25 mouse cellular contexts compared by ENCODE assay signal in genomic region chr11:119758214-119758613, GRCm38 (mm10).
"Had no signal": no experiment of that assay in that cellular context is flagged by ENCODE, and none has a peak within 500 bp of the region (broad histone marks: within the 10 kb centered on the region; RNA-seq: fewer than 3 reads in every experiment).

No protein-coding gene starts in this region.

- DNase-seq: gastrocnemius, adult 2 months; gastrocnemius, postnatal 10 days; gastrocnemius, postnatal 25 days; heart, adult 18-20 months; heart, postnatal 10 days; heart, postnatal 4 days; kidney, adult 11 months; kidney, adult 2 months; kidney, adult 9 months; kidney, postnatal 14 days; kidney, postnatal 36 days; left cerebral cortex, postnatal 4 days had no signal

- H3K27me3 ChIP-seq: heart, embryonic 12.5 days; hindbrain, embryonic 12.5 days; kidney, embryonic 15.5 days; limb, embryonic 13.5 days; limb, embryonic 15.5 days; liver, embryonic 12.5 days had no signal

- H3K4me3 ChIP-seq: gastrocnemius, adult 2 months; heart, embryonic 10.5 days; heart, embryonic 12.5 days; hindbrain, embryonic 10.5 days; hindbrain, embryonic 12.5 days; kidney, embryonic 15.5 days; limb, embryonic 13.5 days; limb, embryonic 15.5 days; liver, embryonic 12.5 days had no signal

- H3K9me3 ChIP-seq: heart, embryonic 10.5 days; heart, embryonic 12.5 days; hindbrain, embryonic 10.5 days; hindbrain, embryonic 12.5 days; kidney, embryonic 15.5 days; limb, embryonic 13.5 days; limb, embryonic 15.5 days; liver, embryonic 12.5 days had no signal

- ATAC-seq: hindbrain, embryonic 16.5 days; inflammation-experienced regulatory T-cells, adult 6 months; liver, embryonic 12.5 days had no signal

- H3K9ac ChIP-seq: heart, embryonic 12.5 days; hindbrain, embryonic 12.5 days; hindbrain, embryonic 14.5 days; kidney, embryonic 15.5 days; limb, embryonic 13.5 days; limb, embryonic 15.5 days; liver, embryonic 12.5 days; liver, embryonic 14.5 days had no signal

- H3K4me1 ChIP-seq: heart, embryonic 10.5 days; hindbrain, embryonic 10.5 days; kidney, embryonic 15.5 days; liver, embryonic 12.5 days had no signal

- H3K27ac ChIP-seq: gastrocnemius, adult 2 months; heart, embryonic 10.5 days; hindbrain, embryonic 10.5 days; hindbrain, embryonic 12.5 days; hindbrain, embryonic 14.5 days; kidney, embryonic 15.5 days; kidney, postnatal 0 days; limb, embryonic 13.5 days; limb, embryonic 15.5 days; liver, embryonic 12.5 days; liver, embryonic 14.5 days had no signal

- H3K4me2 ChIP-seq: heart, embryonic 12.5 days; hindbrain, embryonic 12.5 days; hindbrain, embryonic 14.5 days; kidney, embryonic 15.5 days; limb, embryonic 13.5 days; limb, embryonic 15.5 days; liver, embryonic 12.5 days had no signal
